Mouse (Mus musculus) ES-E14 (cell line): Measurements from ENCODE around the gene H3f3b. TPM values are rescaled to one million over a fixed set of nuclear protein-coding genes. Genes with fewer than 3 reads are reported as not detected.

ENCODE experiments used
- DNase-seq: peaks from one replicate; pipeline ENCODE4 v3.0.0-alpha.2; 2013; ENCODE audit warnings: low read depth, low spot score
- H3K27ac ChIP-seq: 2 replicates; pipeline ENCODE4 v1.5.1; 2012; ENCODE audit warnings: low read depth, mild to moderate bottlenecking, low read length, moderate library complexity, mixed read lengths; ENCODE audit not compliant: poor library complexity, insufficient read depth, severe bottlenecking
- H3K36me3 ChIP-seq: 2 replicates; pipeline ENCODE4 v1.6.1; 2012; ENCODE audit warnings: mild to moderate bottlenecking, low read length, moderate library complexity, mixed read lengths; ENCODE audit not compliant: control insufficient read depth, poor library complexity, insufficient read depth, severe bottlenecking
- H3K4me1 ChIP-seq, 2 experiments: fragments of 150-350 bp in 1 of 2; sonication (generic) in 1 of 2; 2 replicates each; pipeline ENCODE4 v1.6.1; 2012; ENCODE audit warnings: low read length in 2 of 2, mild to moderate bottlenecking in 1 of 2, mixed read lengths in 1 of 2; ENCODE audit not compliant: control insufficient read depth in 2 of 2, insufficient read depth in 2 of 2, poor library complexity in 1 of 2
- H3K4me3 ChIP-seq, 2 experiments: fragments of 150-350 bp in 1 of 2; sonication (generic) in 1 of 2; 2 replicates each; pipeline ENCODE4 v1.5.1; 2012; ENCODE audit warnings: low read length in 2 of 2, low read depth in 1 of 2, mild to moderate bottlenecking in 1 of 2, mixed read lengths in 1 of 2; ENCODE audit not compliant: insufficient read depth in 1 of 2, poor library complexity in 1 of 2, severe bottlenecking in 1 of 2
- H3K9ac ChIP-seq: 2 replicates; pipeline ENCODE4 v1.6.1; 2012; ENCODE audit warnings: low read depth, mild to moderate bottlenecking, low read length, mixed read lengths; ENCODE audit not compliant: poor library complexity, insufficient read depth, severe bottlenecking
- H3K9me3 ChIP-seq: fragments of 150-350 bp; sonication (generic); 2 replicates; pipeline ENCODE4 v1.6.1; 2012; ENCODE audit warnings: low read depth, mild to moderate bottlenecking, low read length; ENCODE audit not compliant: control insufficient read depth, insufficient read depth
- CHD2 ChIP-seq: IDR thresholded peaks from 2 replicates; pipeline ENCODE4 v1.6.1; 2014; ENCODE audit warnings: mild to moderate bottlenecking, low read depth, low read length, inconsistent platforms
- HCFC1 ChIP-seq: IDR thresholded peaks from 2 replicates; pipeline ENCODE4 v1.6.1; 2012; ENCODE audit warnings: low read length, inconsistent platforms, borderline replicate concordance; ENCODE audit not compliant: insufficient read depth
- MAFK ChIP-seq: IDR thresholded peaks from 2 replicates; pipeline ENCODE4 v1.6.1; 2014; ENCODE audit warnings: mild to moderate bottlenecking, low read depth, low read length, inconsistent platforms; ENCODE audit not compliant: insufficient read depth
- ZC3H11A ChIP-seq: IDR thresholded peaks from 2 replicates; pipeline ENCODE4 v1.6.1; 2012; ENCODE audit warnings: low read depth, mild to moderate bottlenecking, inconsistent platforms, low read length, borderline replicate concordance
- ZNF384 ChIP-seq: IDR thresholded peaks from 2 replicates; pipeline ENCODE4 v1.6.1; 2012; ENCODE audit warnings: low read depth, low read length, inconsistent platforms
- in situ Hi-C, 2 experiments: fragments of 600-800 bp; cut with MboI; formaldehyde crosslinking; loops; one replicate each; pipeline ENCODE4 v1.15.1; 2025; ENCODE audit warnings: low sequenced_read_pairs in 2 of 2, inconsistent platforms in 1 of 2; ENCODE audit not compliant: unreplicated experiment in 2 of 2
- total RNA-seq: library from RNA; depleted of rRNA; stranded (reverse); fragments of 300-350 nt; gene quantifications from 2 replicates; pipeline ENCODE4 v1.2.3, GENCODE M21; 2012

Gene H3f3b
- total RNA-seq, 1 experiment, result 729 TPM

DNA sequence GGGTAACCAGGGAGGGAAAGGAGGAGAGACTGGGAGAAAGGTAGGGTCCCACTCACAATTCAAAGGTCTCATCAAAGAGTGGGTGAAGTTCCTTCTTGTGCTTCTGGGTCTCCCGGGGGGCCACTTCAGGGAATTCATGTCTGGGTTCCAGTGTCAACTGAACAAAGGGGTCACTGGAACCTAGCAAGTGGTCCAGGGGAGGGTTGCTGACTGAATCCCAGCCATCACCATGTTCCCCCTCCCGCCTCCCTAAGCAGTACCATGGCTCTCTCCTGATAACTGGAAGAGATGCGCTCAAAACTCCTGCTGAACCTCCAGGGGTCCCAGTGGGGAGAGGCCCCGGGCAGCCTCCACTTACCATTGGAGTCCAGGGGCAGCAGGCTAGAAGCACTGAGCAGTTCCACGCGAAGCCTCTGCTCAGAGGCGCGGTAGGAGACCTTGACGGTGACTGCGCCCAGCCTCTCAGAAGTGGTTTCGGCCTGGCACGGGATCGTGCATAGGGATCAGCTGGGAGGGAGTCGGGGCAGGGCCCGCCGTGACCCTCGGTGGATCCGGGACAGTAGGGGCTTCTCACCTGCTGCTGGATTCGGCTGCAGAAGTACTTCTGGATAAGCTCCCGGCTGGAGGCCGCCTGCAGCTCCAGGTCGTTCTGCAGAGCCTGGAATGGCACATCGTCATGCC, 36.6 kb upstream of the H3f3b start:
- no peak for DNase-seq
- Histone ChIP-seq H3K9ac (peak overlapping the region; percentile 12; the same call in 1 of the 2 replicates), H3K4me1 (no peaks in the 10 kb centered on the region; a peak in 1 of 4 replicates), H3K27ac (no peak overlapping the region), H3K36me3 (peaks cover 9% of the 10 kb centered on the region; the same call in 1 of the 2 replicates), H3K9me3 (no peaks in the 10 kb centered on the region), H3K4me3 (peak overlapping the region; percentile 20 to 44; a peak in 3 of 4 replicates)
- TF ChIP-seq HCFC1, result no peak
- TF ChIP-seq ZNF384, result no peak
- TF ChIP-seq MAFK, result no peak
- no peak for TF ChIP-seq CHD2
- no peak for TF ChIP-seq ZC3H11A
- in situ Hi-C loops, result no loop called here

DNA sequence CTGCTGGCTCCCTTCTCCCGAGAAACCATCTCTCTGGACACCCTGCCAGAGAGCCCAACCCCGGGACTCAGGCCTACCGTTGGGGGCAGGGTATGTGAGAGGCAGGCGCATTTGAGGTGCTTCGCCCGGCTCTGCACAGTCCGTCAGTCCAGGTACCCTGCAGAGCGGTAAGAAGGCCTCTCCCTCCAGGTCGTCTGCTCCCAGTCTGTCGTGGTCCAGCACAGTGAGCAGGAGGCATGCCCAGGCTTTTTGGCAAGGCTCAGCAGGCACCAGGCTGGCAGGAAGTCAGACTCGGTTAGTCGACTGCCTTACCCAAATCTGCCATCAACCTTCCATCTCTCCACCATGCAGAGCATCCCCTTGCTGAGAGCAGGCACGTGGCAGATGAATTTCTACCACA, 35.8 kb upstream of the H3f3b start:
- H3K9ac ChIP-seq, result no peak overlapping the region
- peaks cover 17% of the 10 kb centered on the region for H3K36me3 ChIP-seq
- in situ Hi-C loops, result no loop called here
- no peak overlapping the region for H3K4me3 ChIP-seq
- TF ChIP-seq HCFC1 (no peak), MAFK (no peak), CHD2 (no peak), ZNF384 (no peak), ZC3H11A (no peak)
- no peaks in the 10 kb centered on the region; a peak in 1 of 4 replicates for H3K4me1 ChIP-seq
- no peak for DNase-seq
- no peak overlapping the region for H3K27ac ChIP-seq
- H3K9me3 ChIP-seq, result no peaks in the 10 kb centered on the region

GRCm38 (mm10) chr11:116062521-116062920, 34.8 kb upstream of the H3f3b start:
- in situ Hi-C loops, result no loop called here

DNA sequence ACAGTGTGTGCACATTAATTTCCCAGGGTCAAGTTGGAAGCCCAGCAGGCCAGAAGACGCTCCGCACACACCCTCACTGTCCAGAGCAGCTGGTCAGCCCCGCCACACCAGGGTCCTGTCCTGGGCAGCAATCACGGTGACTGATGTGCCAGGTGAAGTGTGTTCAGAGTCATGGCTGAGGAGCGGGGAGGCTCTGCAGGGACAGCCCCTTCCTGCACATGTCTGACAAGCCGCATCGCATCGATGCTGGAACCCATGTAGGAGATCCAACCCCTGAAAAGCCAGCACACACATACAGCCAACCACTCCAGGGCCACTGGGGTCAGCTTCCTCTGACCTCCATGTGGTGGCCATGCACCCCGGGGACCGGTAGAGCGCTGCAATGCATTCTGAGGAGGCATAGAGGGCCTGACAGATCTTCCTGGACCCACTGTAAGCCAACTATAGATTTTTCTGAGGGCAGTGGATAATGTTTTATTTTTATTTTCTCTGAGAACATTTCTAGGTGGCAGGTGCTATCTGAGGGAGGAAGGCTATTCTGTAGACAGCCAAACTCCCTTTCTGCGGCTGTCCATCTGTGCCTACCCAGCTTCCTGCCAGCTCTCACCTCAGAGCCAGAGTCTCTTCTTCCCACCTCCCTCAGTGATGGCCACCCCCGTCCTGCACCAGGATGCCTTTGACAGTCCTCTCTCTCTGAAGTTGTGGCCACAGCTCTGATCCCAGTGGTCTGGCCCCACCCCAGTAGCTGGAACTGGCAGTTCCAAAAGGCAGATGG, 34.1 kb upstream of the H3f3b start:
- H3K4me1 ChIP-seq, result no peaks in the 10 kb centered on the region; a peak in 1 of 4 replicates
- no peaks in the 10 kb centered on the region for H3K9me3 ChIP-seq
- peaks cover 31% of the 10 kb centered on the region for H3K36me3 ChIP-seq
- no peak overlapping the region for H3K9ac ChIP-seq
- in situ Hi-C loops, result no loop called here
- DNase-seq, result no peak
- H3K27ac ChIP-seq, result no peak overlapping the region
- TF ChIP-seq MAFK (no peak), ZNF384 (no peak), CHD2 (no peak)
- H3K4me3 ChIP-seq, result no peak overlapping the region

More at GRCm38 (mm10) chr11:116062521-116062920, 34.8 kb upstream of the H3f3b start:
- Histone ChIP-seq H3K9ac (no peak overlapping the region), H3K27ac (no peak overlapping the region), H3K4me1 (no peaks in the 10 kb centered on the region; a peak in 1 of 4 replicates), H3K9me3 (no peaks in the 10 kb centered on the region), H3K36me3 (peaks cover 26% of the 10 kb centered on the region), H3K4me3 (no peak overlapping the region)
- no peak for TF ChIP-seq MAFK
- no peak for TF ChIP-seq ZNF384
- no peak for TF ChIP-seq CHD2
- DNase-seq, result no peak
